Mouse (Mus musculus) liver, postnatal 0 days (tissue): ENCODE measurements around the gene Stoml2. TPM values are rescaled to one million over a fixed set of nuclear protein-coding genes. Genes with fewer than 3 reads are reported as not detected.
A peak's percentile ranks its signal among the peaks of the same experiment; 100 is the strongest.

Source experiments
- ATAC-seq: fragments of 200-750 bp; cut with Nextera tagmentation; 2 replicates; pipeline ENCODE4 v1.8.0; 2017; ENCODE audit warnings: mild to moderate bottlenecking, moderate library complexity
- DNase-seq: peaks from one replicate; pipeline ENCODE4 v3.0.0-alpha.2; 2016
- H3K27ac ChIP-seq: fragments of 300-500 bp; sonication (generic); 2 replicates; pipeline ENCODE4 v1.5.1; 2014; ENCODE audit warnings: antibody characterized with exemption, moderate library complexity, mild to moderate bottlenecking, low read depth
- H3K27me3 ChIP-seq: fragments of 300-500 bp; sonication (generic); 2 replicates; pipeline ENCODE4 v1.6.1; 2014; ENCODE audit warnings: low read length, control low read depth, mixed read lengths; ENCODE audit not compliant: insufficient read depth
- H3K36me3 ChIP-seq: fragments of 300-500 bp; sonication (generic); replicated peaks from 2 replicates; pipeline ENCODE4 v1.6.1; 2014; ENCODE audit warnings: mild to moderate bottlenecking, control low read depth, low read length, moderate library complexity, mixed read lengths; ENCODE audit not compliant: insufficient read depth
- H3K4me1 ChIP-seq: fragments of 300-500 bp; sonication (generic); 2 replicates; pipeline ENCODE4 v1.6.1; 2014; ENCODE audit warnings: antibody characterized with exemption, mild to moderate bottlenecking, control low read depth; ENCODE audit not compliant: insufficient read depth
- H3K4me2 ChIP-seq: fragments of 300-500 bp; sonication (generic); 2 replicates; pipeline ENCODE4 v1.6.1; 2014; ENCODE audit warnings: low read depth, mild to moderate bottlenecking, low read length, moderate library complexity, mixed read lengths
- H3K4me3 ChIP-seq: fragments of 300-500 bp; sonication (generic); 2 replicates; pipeline ENCODE4 v1.5.1; 2014; ENCODE audit warnings: low read depth, low read length
- H3K9ac ChIP-seq: fragments of 300-500 bp; sonication (generic); replicated peaks from 2 replicates; pipeline ENCODE4 v1.6.1; 2014; ENCODE audit warnings: mild to moderate bottlenecking, moderate library complexity
- H3K9me3 ChIP-seq: fragments of 300-500 bp; sonication (generic); 2 replicates; pipeline ENCODE4 v1.6.1; 2016; ENCODE audit warnings: mild to moderate bottlenecking, control low read depth, low read length, mixed read lengths
- CTCF ChIP-seq: sonication (generic); IDR thresholded peaks from 2 replicates; pipeline ENCODE4 v1.5.1; 2016; ENCODE audit warnings: antibody characterized with exemption, low read depth
- EP300 ChIP-seq: IDR thresholded peaks from 2 replicates; pipeline ENCODE4 v1.6.1; 2016; ENCODE audit warnings: antibody characterized with exemption, low read depth, mild to moderate bottlenecking
- WGBS: fragments of 180-500 bp; shearing (Covaris S2); extraction: QIAGEN DNeasy Blood & Tissue Kit; methylation state at CpG from one replicate; pipeline ENCODE4 v1.1.7; 2014; ENCODE audit not compliant: insufficient replicate concordance; 5-methylcytosine and 5-hydroxymethylcytosine counted together
- polyA plus RNA-seq: library from polyadenylated mRNA; unstranded; fragments of >200 nt; fragmentation: Nextera tagmentation; extraction: Ambion mirVana; gene quantifications from 2 replicates; pipeline ENCODE4 v1.2.1, GENCODE M21; 2015

The Stoml2 gene
- polyA plus RNA-seq, 1 experiment from 2014 or later, result 114 TPM

GRCm38 (mm10) chr4:43024673-43025072, 6.8 kb downstream of the Stoml2 start:
- Histone ChIP-seq H3K36me3 (peaks cover 46% of the 10 kb centered on the region), H3K4me2 (peak overlapping the region; percentile 83), H3K27me3 (no peaks in the 10 kb centered on the region), H3K9me3 (no peaks in the 10 kb centered on the region), H3K4me3 (peak overlapping the region; percentile 69), H3K9ac (peak overlapping the region; percentile 76), H3K4me1 (peaks cover 7% of the 10 kb centered on the region), H3K27ac (peak overlapping the region; percentile 97; the same call in 1 of the 2 replicates)
- DNase-seq (no peak), ATAC-seq (no peak)
- 76% methylated on average over 14 of the region's 14 CpGs for WGBS
- no peak for TF ChIP-seq EP300
- TF ChIP-seq CTCF, result no peak

DNA sequence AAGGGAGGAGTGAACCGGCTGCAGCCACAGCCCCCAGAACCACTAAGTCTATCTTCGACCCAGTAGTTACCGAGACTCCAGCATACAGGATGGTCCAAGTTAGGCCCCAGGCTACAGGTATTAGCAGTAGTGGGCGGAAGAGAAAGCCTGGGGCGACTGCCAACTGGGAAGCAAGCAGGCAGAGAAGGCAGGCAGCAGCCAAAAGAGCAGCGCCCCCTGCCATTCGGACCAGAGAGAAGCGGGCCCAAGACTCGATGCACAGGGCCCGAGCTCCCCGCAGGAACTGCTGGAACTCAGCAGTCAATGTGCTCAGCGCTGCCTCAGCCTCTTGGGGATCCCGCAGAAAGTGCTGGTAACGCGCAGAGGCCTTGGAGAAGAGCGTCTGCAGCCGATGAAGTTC, 10.2 kb downstream of the Stoml2 start:
- Histone ChIP-seq H3K4me1 (peaks cover 7% of the 10 kb centered on the region), H3K27me3 (no peaks in the 10 kb centered on the region), H3K9me3 (no peaks in the 10 kb centered on the region), H3K36me3 (peaks cover 37% of the 10 kb centered on the region), H3K4me3 (no peak overlapping the region), H3K9ac (no peak overlapping the region), H3K27ac (no peak overlapping the region), H3K4me2 (no peak overlapping the region)
- no peak for TF ChIP-seq CTCF
- no peak for TF ChIP-seq EP300
- DNase-seq, result no peak
- 88% methylated on average over 17 of the region's 17 CpGs for WGBS
- no peak for ATAC-seq

GRCm38 (mm10) chr4:43020876-43021275, 10.6 kb downstream of the Stoml2 start:
- ATAC-seq, result no peak
- H3K9me3 ChIP-seq, result no peaks in the 10 kb centered on the region
- no peak overlapping the region for H3K27ac ChIP-seq
- peaks cover 37% of the 10 kb centered on the region for H3K36me3 ChIP-seq
- no peak overlapping the region for H3K4me2 ChIP-seq
- H3K4me1 ChIP-seq, result peaks cover 7% of the 10 kb centered on the region
- no peaks in the 10 kb centered on the region for H3K27me3 ChIP-seq
- no peak overlapping the region for H3K4me3 ChIP-seq
- 90% methylated on average over 16 of the region's 16 CpGs for WGBS
- no peak for TF ChIP-seq CTCF
- no peak for TF ChIP-seq EP300
- H3K9ac ChIP-seq, result no peak overlapping the region
- no peak for DNase-seq

GRCm38 (mm10) chr4:43019641-43020465, 11.7 kb downstream of the Stoml2 start:
- Histone ChIP-seq H3K36me3 (peaks cover 37% of the 10 kb centered on the region), H3K4me1 (peaks cover 3% of the 10 kb centered on the region), H3K27me3 (no peaks in the 10 kb centered on the region), H3K4me2 (no peak overlapping the region), H3K27ac (no peak overlapping the region), H3K9ac (no peak overlapping the region), H3K9me3 (no peaks in the 10 kb centered on the region), H3K4me3 (no peak overlapping the region)
- DNase-seq (no peak), ATAC-seq (no peak)
- TF ChIP-seq CTCF (no peak), EP300 (no peak)
- 70% methylated on average over 23 of the region's 23 CpGs for WGBS

DNA sequence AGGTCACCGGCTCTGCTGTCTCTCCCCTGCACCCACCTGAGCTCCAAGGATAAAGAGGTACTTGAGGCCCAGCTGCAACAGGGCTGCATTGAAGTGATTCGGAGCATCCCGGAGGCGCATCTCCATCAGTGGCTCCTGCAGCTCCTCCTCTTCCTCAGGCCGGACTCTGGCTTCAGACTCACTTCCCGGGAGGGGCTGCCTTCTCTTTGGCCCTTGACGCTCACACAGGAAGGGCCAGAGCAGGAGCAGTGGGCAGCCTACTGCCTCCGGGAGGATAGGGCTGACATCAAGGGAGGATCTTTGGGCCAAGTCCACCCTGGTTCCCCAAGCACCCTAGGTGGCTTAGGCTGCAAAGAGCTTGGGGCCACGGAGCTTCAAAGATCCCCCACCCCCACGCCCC, 12.3 kb downstream of the Stoml2 start:
- no peaks in the 10 kb centered on the region for H3K9me3 ChIP-seq
- peaks cover 34% of the 10 kb centered on the region for H3K36me3 ChIP-seq
- no peak overlapping the region for H3K9ac ChIP-seq
- WGBS, result 87% methylated on average over 10 of the region's 10 CpGs
- no peak overlapping the region for H3K4me2 ChIP-seq
- TF ChIP-seq EP300, result no peak
- no peak for TF ChIP-seq CTCF
- no peaks in the 10 kb centered on the region for H3K27me3 ChIP-seq
- ATAC-seq (no peak), DNase-seq (no peak)
- no peaks in the 10 kb centered on the region; the same call in 1 of the 2 replicates for H3K4me1 ChIP-seq
- H3K27ac ChIP-seq, result no peak overlapping the region
- H3K4me3 ChIP-seq, result no peak overlapping the region

DNA sequence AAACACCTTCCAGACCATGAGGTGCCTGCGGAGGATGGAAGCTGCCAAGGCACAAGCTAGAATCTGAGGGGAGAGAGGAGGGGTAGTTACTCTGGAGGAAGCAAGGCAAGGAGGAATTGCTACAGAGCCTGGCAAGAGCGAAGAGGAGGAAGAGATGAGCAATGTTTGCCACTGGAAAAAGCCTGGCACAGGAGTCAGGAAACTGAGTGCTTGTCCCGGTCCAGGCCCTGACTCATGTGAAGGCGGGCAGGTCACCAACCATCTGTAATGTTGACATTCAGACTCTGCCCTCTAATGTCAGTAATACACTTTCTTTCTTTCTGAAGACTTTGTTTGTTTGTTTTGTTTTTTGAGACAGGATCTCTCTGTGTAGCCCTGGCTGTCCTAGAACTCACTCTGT, 13.4 kb downstream of the Stoml2 start:
- Histone ChIP-seq H3K4me1 (no peaks in the 10 kb centered on the region), H3K9ac (no peak overlapping the region), H3K4me2 (no peak overlapping the region), H3K27me3 (no peaks in the 10 kb centered on the region), H3K27ac (no peak overlapping the region), H3K4me3 (no peak overlapping the region), H3K9me3 (no peaks in the 10 kb centered on the region), H3K36me3 (peaks cover 28% of the 10 kb centered on the region)
- ATAC-seq (no peak), DNase-seq (no peak)
- TF ChIP-seq EP300, result no peak
- TF ChIP-seq CTCF, result no peak
- 85% methylated on average over 4 of the region's 4 CpGs for WGBS
